Mouse (Mus musculus): Measurements from ENCODE around the gene Prdm16. TPM values are rescaled to one million over a fixed set of nuclear protein-coding genes. Genes with fewer than 3 reads are reported as not detected.

Prdm16 gene
- total and polyA plus RNA-seq, 3 experiments, result not detected

- dilution Hi-C loops (cut with MboI; ENCODE audit: extremely low pct_ligation_motif_present, extremely low pct_unique_long_range_greater_than_20kb, low sequenced_read_pairs), result no loop called here
These were observed 3.1 kb upstream of the Prdm16 start for GRCm38 (mm10) chr4:154639591-154640442.

GRCm38 (mm10) chr4:154639126-154639525, 2.5 kb upstream of the Prdm16 start:
- no peaks in the 10 kb centered on the region for H3K79me2 ChIP-seq (replicated peaks; ENCODE audit: control insufficient read depth, extremely low read depth, insufficient read depth, poor library complexity, severe bottlenecking)
- TF ChIP-seq RAD21 (IDR thresholded peaks at IDR 0.05; ENCODE audit: low read depth, low read length), result no peak
- no peak for TF ChIP-seq POLR2AphosphoS2 (IDR thresholded peaks at IDR 0.05; ENCODE audit: low read depth, low read length)
- TF ChIP-seq JUN (IDR thresholded peaks at IDR 0.05; ENCODE audit: insufficient read depth, low read depth, low read length), result no peak
- no peak for TF ChIP-seq USF2 (conservative IDR thresholded peaks at IDR 0.05; ENCODE audit: low read depth, low read length)
- H3K4me2 ChIP-seq (ENCODE audit: insufficient read depth, low read depth, poor library complexity, severe bottlenecking), result no peak overlapping the region
- dilution Hi-C loops (cut with MboI; ENCODE audit: extremely low pct_ligation_motif_present, extremely low pct_unique_long_range_greater_than_20kb, low sequenced_read_pairs), result no loop called here
- H3K27ac ChIP-seq (ENCODE audit: insufficient read depth, low read depth), result no peak overlapping the region
- H3K4me1 ChIP-seq (ENCODE audit: control insufficient read depth in 1 of 2, insufficient read depth in 2 of 2), result no peaks in the 10 kb centered on the region
- H3K36me3 ChIP-seq (replicated peaks in 1 of 2; ENCODE audit: control insufficient read depth in 1 of 2, insufficient read depth in 1 of 2, low read length in 1 of 2), result no peaks in the 10 kb centered on the region
- peaks cover 92% of the 10 kb centered on the region for H3K9me3 ChIP-seq (replicated peaks; ENCODE audit: low read length)
- peak overlapping the region in 1 of 3 experiments; percentile 19 for H3K4me3 ChIP-seq (replicated peaks in 1 of 3; ENCODE audit: low read depth in 2 of 3, low read length in 2 of 3, poor library complexity in 1 of 3)
- no peaks in the 10 kb centered on the region for H3K27me3 ChIP-seq (replicated peaks)
- DNase-seq (ENCODE audit: extremely low read depth), result no peak
- no peak overlapping the region for H3K9ac ChIP-seq (ENCODE audit: insufficient read depth, low read depth)
- in situ Hi-C loops (cut with MboI; ENCODE audit: low pct_ligation_motif_present, low pct_unique_long_range_greater_than_20kb, low sequenced_read_pairs), result no loop called here

More at GRCm38 (mm10) chr4:154639591-154640442, 3.1 kb upstream of the Prdm16 start:
- Histone ChIP-seq H3K4me3 (replicated peaks in 1 of 3; ENCODE audit: low read depth in 2 of 3, low read length in 2 of 3, poor library complexity in 1 of 3) (no peak overlapping the region), H3K27ac (ENCODE audit: insufficient read depth, low read depth) (no peak overlapping the region), H3K36me3 (replicated peaks in 1 of 2; ENCODE audit: control insufficient read depth in 1 of 2, insufficient read depth in 1 of 2, low read length in 1 of 2) (no peaks in the 10 kb centered on the region), H3K4me2 (ENCODE audit: insufficient read depth, low read depth, poor library complexity, severe bottlenecking) (no peak overlapping the region), H3K4me1 (ENCODE audit: control insufficient read depth in 1 of 2, insufficient read depth in 2 of 2) (no peaks in the 10 kb centered on the region), H3K27me3 (replicated peaks) (no peaks in the 10 kb centered on the region), H3K9ac (ENCODE audit: insufficient read depth, low read depth) (no peak overlapping the region), H3K9me3 (replicated peaks; ENCODE audit: low read length) (peaks cover 88% of the 10 kb centered on the region), H3K79me2 (replicated peaks; ENCODE audit: control insufficient read depth, extremely low read depth, insufficient read depth, poor library complexity, severe bottlenecking) (no peaks in the 10 kb centered on the region)
- TF ChIP-seq PAX5 (IDR thresholded peaks at IDR 0.05; ENCODE audit: low read length), result no peak
- TF ChIP-seq NELFE (IDR thresholded peaks at IDR 0.05; ENCODE audit: low read depth, low read length), result no peak
- no peak for TF ChIP-seq MAZ (IDR thresholded peaks at IDR 0.05; ENCODE audit: low read depth, low read length)
- no peak for TF ChIP-seq GABPA (IDR thresholded peaks at IDR 0.05; ENCODE audit: insufficient replicate concordance, low read depth, low read length)
- no peak for TF ChIP-seq IRF4 (IDR thresholded peaks at IDR 0.05; ENCODE audit: low read depth, low read length)
- TF ChIP-seq UBTF (IDR thresholded peaks at IDR 0.05; ENCODE audit: low read depth, low read length), result no peak
- no peak for TF ChIP-seq ZC3H11A (IDR thresholded peaks at IDR 0.05; ENCODE audit: low read depth, low read length)
- no peak for TF ChIP-seq POLR2AphosphoS2 (IDR thresholded peaks at IDR 0.05; ENCODE audit: low read depth, low read length)
- TF ChIP-seq CTCF (conservative IDR thresholded peaks at IDR 0.05 in 1 of 2, IDR thresholded peaks at IDR 0.05 in 1 of 2; ENCODE audit: low read depth in 2 of 2, low read length in 2 of 2), result no peak
- in situ Hi-C loops (cut with MboI; ENCODE audit: low pct_ligation_motif_present, low pct_unique_long_range_greater_than_20kb, low sequenced_read_pairs), result no loop called here
- no peak for DNase-seq (ENCODE audit: extremely low read depth)
